Mouse (Mus musculus): Measurements from ENCODE around the gene Olfr1148.

GRCm38 (mm10) chr2:87830233-87830632, at the start of gene Olfr1148:
- TF ChIP-seq POLR2A (IDR thresholded peaks at IDR 0.05; ENCODE audit: low read depth, low read length) = no peak
- no peak for TF ChIP-seq CTCF (IDR thresholded peaks at IDR 0.05; ENCODE audit: borderline replicate concordance, insufficient read depth, low read length)
